Mouse (Mus musculus) limb, embryonic 13.5 days (tissue): ENCODE measurements around the gene Abcc4. TPM values are rescaled to one million over a fixed set of nuclear protein-coding genes. Genes with fewer than 3 reads are reported as not detected.
A peak's percentile ranks its signal among the peaks of the same experiment; 100 is the strongest.
"Not testable (repeated sequence)": the region's sequence is repeated elsewhere in the genome, so short reads cannot be mapped to it uniquely, and the experiment has no call there.

Experiments used
- ATAC-seq: fragments of 200-750 bp; cut with Nextera tagmentation; 2 replicates; pipeline ENCODE4 v1.8.0; 2017; ENCODE audit warnings: low read depth, moderate number of reproducible peaks, moderate TSS enrichment; ENCODE audit not compliant: low FRiP score
- H3K27ac ChIP-seq: fragments of 300-500 bp; sonication (generic); 2 replicates; pipeline ENCODE4 v1.5.1; 2015; ENCODE audit warnings: inconsistent platforms, mild to moderate bottlenecking, moderate library complexity
- H3K27me3 ChIP-seq: fragments of 300-500 bp; sonication (generic); 2 replicates; pipeline ENCODE4 v1.6.1; 2015; ENCODE audit warnings: mild to moderate bottlenecking, inconsistent platforms
- H3K36me3 ChIP-seq: fragments of 300-500 bp; sonication (generic); 2 replicates; pipeline ENCODE4 v1.6.1; 2015; ENCODE audit warnings: inconsistent platforms, mild to moderate bottlenecking, moderate library complexity
- H3K4me1 ChIP-seq: fragments of 300-500 bp; sonication (generic); 2 replicates; pipeline ENCODE4 v1.6.1; 2015; ENCODE audit warnings: inconsistent platforms
- H3K4me2 ChIP-seq: fragments of 300-500 bp; sonication (generic); replicated peaks from 2 replicates; pipeline ENCODE4 v1.6.1; 2015; ENCODE audit warnings: inconsistent platforms, mild to moderate bottlenecking, moderate library complexity
- H3K4me3 ChIP-seq: fragments of 300-500 bp; sonication (generic); 2 replicates; pipeline ENCODE4 v1.5.1; 2015; ENCODE audit warnings: moderate library complexity, mild to moderate bottlenecking, inconsistent platforms
- H3K9ac ChIP-seq: fragments of 300-500 bp; sonication (generic); 2 replicates; pipeline ENCODE4 v1.6.1; 2015; ENCODE audit warnings: mild to moderate bottlenecking, inconsistent platforms
- H3K9me3 ChIP-seq: fragments of 300-500 bp; sonication (generic); 2 replicates; pipeline ENCODE4 v1.6.1; 2016; ENCODE audit warnings: inconsistent platforms
- WGBS: fragments of 180-500 bp; shearing (Covaris S2); methylation state at CpG from one replicate; pipeline ENCODE4 v1.1.7; 2015; 5-methylcytosine and 5-hydroxymethylcytosine counted together
- polyA plus RNA-seq: library from polyadenylated mRNA; unstranded; fragments of >200 nt; fragmentation: Nextera tagmentation; extraction: Ambion mirVana; gene quantifications from 2 replicates; pipeline ENCODE4 v1.2.1, GENCODE M21; 2015

Abcc4 gene
- polyA plus RNA-seq, 1 experiment from 2014 or later: 1.4 TPM

DNA sequence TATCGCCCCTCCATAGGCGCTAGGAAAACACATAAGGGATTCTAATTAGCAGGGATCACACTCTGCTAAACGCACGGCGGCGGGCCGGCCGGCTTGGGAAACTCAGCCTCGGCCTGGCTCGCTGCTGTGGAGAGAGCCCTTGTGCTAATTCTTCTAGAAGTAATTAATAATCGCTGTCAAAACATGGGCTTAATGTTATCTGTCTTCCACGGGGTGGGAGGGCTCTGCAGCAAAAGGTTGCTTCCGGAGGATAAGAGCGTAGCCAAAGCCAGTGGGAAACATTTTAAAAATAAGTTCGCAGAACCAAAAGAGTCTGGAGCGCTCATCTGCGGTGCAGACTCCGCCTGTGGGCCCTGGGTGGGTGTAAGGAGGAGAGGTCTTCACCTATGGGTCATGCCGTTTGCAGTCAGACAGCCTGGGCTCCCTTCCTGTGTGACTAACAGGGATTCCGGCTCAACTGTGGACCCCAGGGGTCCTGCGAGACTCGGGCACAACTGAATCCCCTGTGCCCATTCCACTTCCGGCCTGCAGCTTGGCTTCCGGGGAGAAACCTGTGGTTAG, 154.2 kb downstream of the Abcc4 start:
- 18% methylated on average over 24 of the region's 24 CpGs for WGBS
- no peak overlapping the region for H3K27ac ChIP-seq

DNA sequence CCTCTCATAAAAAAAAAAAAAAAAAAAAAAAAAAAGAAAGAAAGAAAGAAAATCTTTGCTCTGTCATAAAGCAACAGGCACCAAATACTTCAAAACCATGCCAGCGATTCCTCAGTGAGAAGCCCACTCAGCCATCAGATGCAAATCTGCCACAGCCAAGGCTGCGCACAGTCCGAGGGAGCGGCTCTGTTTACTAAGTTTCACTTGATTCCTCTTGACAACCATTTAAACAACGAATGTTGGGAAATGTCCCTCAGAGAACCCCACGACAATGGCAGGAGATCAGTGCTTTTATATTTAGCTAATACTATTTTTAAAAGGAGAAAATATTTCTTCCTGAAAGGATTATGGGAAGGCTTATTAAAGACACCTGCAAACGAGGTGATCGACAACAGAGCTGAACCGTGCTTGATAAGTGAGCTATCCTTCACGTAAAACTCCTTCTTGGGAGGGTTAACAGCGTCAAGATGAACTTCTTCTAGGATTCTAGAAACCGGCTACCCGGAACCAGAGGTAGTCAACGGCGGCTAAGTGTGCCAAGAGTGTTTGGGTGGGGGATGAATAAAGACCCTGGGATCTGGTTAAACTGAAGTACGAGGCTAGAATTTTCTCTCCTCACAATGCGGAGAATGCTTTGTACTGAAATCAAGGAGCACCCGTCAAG, 154.8 kb downstream of the Abcc4 start:
- Histone ChIP-seq H3K27me3 (peaks cover 23% of the 10 kb centered on the region), H3K9ac (no peak overlapping the region), H3K27ac (no peak overlapping the region), H3K36me3 (no peaks in the 10 kb centered on the region), H3K9me3 (no peaks in the 10 kb centered on the region), H3K4me1 (peaks cover 12% of the 10 kb centered on the region), H3K4me3 (peak overlapping the region; percentile 31), H3K4me2 (peak overlapping the region; percentile 60)
- ATAC-seq: no peak
- WGBS: 26% methylated on average over 18 of the region's 18 CpGs

More for the DNA sequence above, 154.2 kb downstream of the Abcc4 start:
- peak overlapping the region; percentile 31 for H3K4me3 ChIP-seq
- peaks cover 12% of the 10 kb centered on the region for H3K4me1 ChIP-seq
- peak overlapping the region; percentile 60 for H3K4me2 ChIP-seq
- peak overlapping the region; percentile 39; the same call in 1 of the 2 replicates for H3K9ac ChIP-seq
- no peaks in the 10 kb centered on the region for H3K9me3 ChIP-seq
- no peaks in the 10 kb centered on the region for H3K36me3 ChIP-seq
- ATAC-seq: 0 out of 2 replicates have a peak, but pooled peaks have one; percentile 19
- peaks cover 23% of the 10 kb centered on the region for H3K27me3 ChIP-seq

DNA sequence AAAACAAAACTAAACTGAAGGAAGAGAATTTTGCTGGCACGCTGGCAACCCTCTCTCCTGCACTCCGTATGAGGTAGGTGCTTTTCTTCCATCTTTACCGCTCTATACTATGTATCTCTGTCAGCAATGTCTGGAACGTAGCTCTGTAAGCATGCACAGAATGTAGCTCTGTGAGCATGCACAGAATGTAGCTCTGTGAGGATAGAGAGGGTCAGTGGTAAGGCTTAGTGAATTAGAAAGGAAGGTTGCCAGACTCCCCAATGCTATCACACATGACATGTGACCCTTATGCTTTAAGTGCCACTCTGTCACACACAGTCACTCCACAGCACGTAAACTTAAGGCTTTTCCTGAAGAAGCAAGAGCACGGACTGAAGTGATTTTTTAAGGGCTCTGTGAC, 161.5 kb downstream of the Abcc4 start:
- no peak for ATAC-seq
- WGBS: 83% methylated on average over 6 of the region's 6 CpGs

DNA sequence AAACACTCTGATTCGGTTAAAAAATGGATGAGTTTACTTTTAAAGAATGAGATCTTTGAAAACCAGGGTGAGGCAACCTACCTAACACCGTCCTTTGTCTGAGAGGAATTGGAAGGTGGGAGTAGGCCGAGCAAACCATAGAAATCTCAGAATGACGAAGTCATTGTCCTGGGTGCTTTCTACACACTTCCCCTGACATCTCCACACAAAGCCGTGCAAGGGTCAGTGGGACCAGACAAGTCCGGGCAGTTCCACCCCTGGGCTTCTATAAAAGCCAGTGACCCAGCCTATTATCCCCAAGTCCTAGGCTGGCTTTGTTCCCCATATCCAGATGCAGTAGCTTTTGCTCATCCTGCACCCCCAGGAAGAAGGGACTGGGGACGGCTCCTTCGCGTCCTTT, 163.1 kb downstream of the Abcc4 start:
- ATAC-seq: no peak
- H3K9me3 ChIP-seq: peaks cover 5% of the 10 kb centered on the region; the same call in 1 of the 2 replicates
- 88% methylated on average over 9 of the region's 9 CpGs for WGBS

More for the DNA sequence above, 161.5 kb downstream of the Abcc4 start:
- no peak overlapping the region for H3K27ac ChIP-seq
- H3K36me3 ChIP-seq: no peaks in the 10 kb centered on the region
- peaks cover 5% of the 10 kb centered on the region for H3K4me1 ChIP-seq
- peaks cover 5% of the 10 kb centered on the region; the same call in 1 of the 2 replicates for H3K9me3 ChIP-seq
- no peak overlapping the region for H3K9ac ChIP-seq
- H3K27me3 ChIP-seq: peaks cover 7% of the 10 kb centered on the region
- H3K4me2 ChIP-seq: no peak overlapping the region
- no peak overlapping the region for H3K4me3 ChIP-seq

DNA sequence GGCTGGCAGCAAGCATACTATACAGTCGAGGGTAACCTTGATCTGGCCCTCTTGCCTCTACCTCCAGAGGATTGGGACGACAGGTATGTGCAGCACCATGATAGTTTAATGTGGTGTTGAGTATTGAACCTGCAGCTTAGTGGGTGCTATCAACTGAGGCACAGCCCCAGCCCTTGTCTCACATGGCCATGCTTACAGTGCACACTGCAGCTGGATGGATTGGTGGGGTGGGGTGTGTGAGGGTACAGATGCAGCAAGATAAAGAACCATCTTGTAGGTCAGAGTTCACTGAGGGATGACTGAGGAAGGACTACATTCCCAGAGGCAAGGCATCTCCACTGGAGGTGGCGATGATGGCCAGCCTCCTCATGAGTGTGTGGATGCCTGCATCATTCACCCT, 174.5 kb downstream of the Abcc4 start:
- no peak overlapping the region for H3K4me2 ChIP-seq
- ATAC-seq: no peak
- peaks cover 11% of the 10 kb centered on the region; the same call in 1 of the 2 replicates for H3K27me3 ChIP-seq
- peaks cover 14% of the 10 kb centered on the region for H3K4me1 ChIP-seq
- 74% methylated on average over 3 of the region's 3 CpGs for WGBS
- H3K36me3 ChIP-seq: no peaks in the 10 kb centered on the region
- H3K4me3 ChIP-seq: no peak overlapping the region
- H3K9me3 ChIP-seq: no peaks in the 10 kb centered on the region
- H3K9ac ChIP-seq: no peak overlapping the region
- H3K27ac ChIP-seq: no peak overlapping the region

More for the DNA sequence above, 163.1 kb downstream of the Abcc4 start:
- Histone ChIP-seq H3K4me3 (no peak overlapping the region), H3K9ac (no peak overlapping the region), H3K27ac (no peak overlapping the region), H3K4me1 (peaks cover 5% of the 10 kb centered on the region), H3K27me3 (peaks cover 2% of the 10 kb centered on the region; the same call in 1 of the 2 replicates), H3K4me2 (no peak overlapping the region), H3K36me3 (no peaks in the 10 kb centered on the region)

DNA sequence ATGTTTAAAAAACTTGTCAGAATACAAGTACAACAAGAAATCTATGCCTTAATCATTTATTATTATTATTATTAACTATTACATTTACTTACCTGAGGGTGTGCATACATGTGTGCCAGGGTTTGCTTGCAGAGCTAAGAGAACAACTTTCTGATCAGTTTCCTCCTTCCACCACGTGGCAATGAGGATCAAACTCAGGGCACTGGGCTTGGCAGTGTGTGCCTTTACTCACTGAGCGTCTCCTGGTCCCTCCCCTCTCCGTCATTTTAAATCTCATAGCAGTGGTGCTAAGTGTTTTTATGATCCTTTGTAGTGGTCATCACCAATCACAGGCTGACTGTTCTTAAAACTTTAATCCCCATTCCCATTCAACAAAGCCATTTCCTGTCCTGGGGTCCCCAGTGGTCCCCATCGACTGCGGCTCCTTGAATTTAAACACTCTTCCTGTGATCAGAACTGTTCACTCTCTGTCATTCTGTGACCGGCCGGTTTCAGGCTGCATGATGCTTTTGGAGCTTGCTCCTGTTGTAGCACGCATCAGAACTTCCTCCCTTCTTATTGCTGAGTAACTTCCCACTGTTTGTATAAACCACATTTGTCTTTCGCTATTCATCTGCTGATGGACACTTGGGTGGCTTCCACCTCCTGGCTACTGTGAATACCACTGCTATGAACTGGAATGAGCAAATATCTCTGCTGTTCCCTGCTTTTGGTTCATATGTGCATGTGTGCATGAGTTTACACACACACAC, 191.6 kb downstream of the Abcc4 start:
- Histone ChIP-seq H3K9me3 (no peaks in the 10 kb centered on the region), H3K27me3 (peaks cover 25% of the 10 kb centered on the region), H3K27ac (no peak overlapping the region), H3K36me3 (no peaks in the 10 kb centered on the region), H3K4me3 (no peak overlapping the region), H3K4me2 (no peak overlapping the region), H3K9ac (no peak overlapping the region), H3K4me1 (peaks cover 6% of the 10 kb centered on the region)
- no peak for ATAC-seq
- WGBS: 62% methylated on average over 9 of the region's 9 CpGs

DNA sequence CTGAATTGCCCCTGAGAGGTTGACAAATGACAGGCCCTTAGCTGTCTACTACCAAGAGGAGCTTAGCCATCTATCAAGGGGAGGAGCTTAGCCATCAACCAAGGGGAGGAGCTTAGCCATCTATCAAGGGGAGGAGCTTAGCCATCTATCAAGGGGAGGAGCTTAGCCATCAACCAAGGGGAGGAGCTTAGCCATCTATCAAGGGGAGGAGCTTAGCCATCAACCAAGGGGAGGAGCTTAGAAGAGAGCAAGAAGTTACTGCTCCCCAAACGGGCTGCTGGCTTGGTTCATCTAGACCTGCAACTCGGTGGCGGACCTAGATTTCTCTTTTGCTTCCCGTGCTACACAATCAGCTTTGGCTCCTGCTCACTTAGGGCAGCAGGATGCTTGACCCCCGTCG, 194.3 kb downstream of the Abcc4 start:
- 90% methylated on average over 6 of the region's 6 CpGs for WGBS
- Histone ChIP-seq H3K4me1 (peaks cover 22% of the 10 kb centered on the region), H3K27me3 (peaks cover 24% of the 10 kb centered on the region)
- H3K27ac ChIP-seq, H3K4me3 ChIP-seq, ATAC-seq, H3K4me2 ChIP-seq, H3K9me3 ChIP-seq, H3K9ac ChIP-seq, H3K36me3 ChIP-seq: not testable (repeated sequence)

DNA sequence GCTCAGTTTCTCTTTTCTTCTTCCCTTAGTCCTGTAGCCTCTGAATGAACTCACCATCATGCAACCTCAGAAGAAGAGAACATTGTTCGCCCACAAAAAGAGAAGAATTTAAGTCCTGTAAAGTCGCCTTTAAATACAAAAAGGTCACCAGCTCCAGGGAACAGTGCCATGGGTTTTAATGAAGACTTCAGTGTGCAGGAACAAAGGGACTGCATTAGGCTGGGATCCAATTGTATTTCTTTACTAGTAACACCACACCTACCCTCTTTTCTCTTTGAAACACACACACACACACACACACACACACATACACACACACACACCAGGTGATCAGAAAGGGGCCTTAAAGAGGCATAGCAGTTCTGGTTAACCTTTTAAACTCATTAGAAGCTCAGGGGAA, 195.2 kb downstream of the Abcc4 start:
- H3K27ac ChIP-seq: no peak overlapping the region
- H3K4me2 ChIP-seq: peak overlapping the region; percentile 11; the same call in 1 of the 2 replicates
- no peak for ATAC-seq

DNA sequence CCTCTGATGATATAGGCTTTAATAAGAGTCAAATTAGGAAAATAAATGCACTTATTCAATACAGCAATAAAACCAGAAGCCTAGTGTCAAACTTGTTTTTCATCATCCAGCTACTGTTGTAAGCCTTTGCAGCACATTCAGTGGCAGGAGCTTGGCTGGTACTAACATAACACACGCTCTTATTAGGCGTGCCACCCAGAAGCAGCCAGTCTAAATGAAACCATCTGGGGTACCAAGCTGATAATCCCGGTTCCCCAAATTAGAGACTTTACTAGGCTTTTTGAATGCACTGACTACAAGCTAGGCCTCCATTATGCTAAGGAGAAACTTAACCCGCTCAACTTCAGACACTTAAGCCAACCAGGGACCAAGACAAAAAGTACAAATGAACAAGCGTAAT, 195.8 kb downstream of the Abcc4 start:
- no peak overlapping the region for H3K27ac ChIP-seq
- WGBS: 26% methylated on average over 5 of the region's 5 CpGs
- no peak for ATAC-seq

More for the DNA sequence above, 195.2 kb downstream of the Abcc4 start:
- Histone ChIP-seq H3K9ac (no peak overlapping the region), H3K4me1 (peaks cover 31% of the 10 kb centered on the region), H3K27me3 (peaks cover 20% of the 10 kb centered on the region), H3K4me3 (no peak overlapping the region), H3K9me3 (no peaks in the 10 kb centered on the region), H3K36me3 (no peaks in the 10 kb centered on the region)
- 63% methylated on average over 2 of the region's 2 CpGs for WGBS

DNA sequence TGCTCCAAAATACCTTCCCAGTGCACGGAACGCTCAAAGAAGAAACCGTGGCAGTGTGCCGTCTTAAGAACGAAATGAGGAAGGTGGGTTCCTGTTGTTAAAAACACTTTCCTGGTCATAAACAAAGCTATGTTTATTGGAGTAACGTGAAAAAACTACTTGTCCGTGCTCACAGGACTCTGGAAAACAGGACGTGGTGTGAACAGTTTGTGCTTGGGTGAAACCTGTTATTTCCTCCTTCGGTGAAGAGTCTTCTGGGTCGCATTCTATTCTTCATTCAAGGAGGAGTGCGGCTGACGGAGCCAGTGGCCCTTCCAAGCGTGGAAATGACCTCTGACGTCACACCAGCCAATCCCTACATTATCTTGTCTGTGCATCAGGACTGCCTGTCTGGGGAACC, 198.2 kb downstream of the Abcc4 start:
- Histone ChIP-seq H3K9me3 (no peaks in the 10 kb centered on the region), H3K27ac (no peak overlapping the region), H3K36me3 (no peaks in the 10 kb centered on the region), H3K4me3 (no peak overlapping the region), H3K9ac (no peak overlapping the region), H3K27me3 (peaks cover 19% of the 10 kb centered on the region), H3K4me1 (peaks cover 33% of the 10 kb centered on the region), H3K4me2 (peak overlapping the region; percentile 11; the same call in 1 of the 2 replicates)
- WGBS: 55% methylated on average over 14 of the region's 14 CpGs
- no peak for ATAC-seq

More for the DNA sequence above, 195.8 kb downstream of the Abcc4 start:
- H3K36me3 ChIP-seq: no peaks in the 10 kb centered on the region
- no peak overlapping the region for H3K9ac ChIP-seq
- no peaks in the 10 kb centered on the region for H3K9me3 ChIP-seq
- H3K4me1 ChIP-seq: peaks cover 33% of the 10 kb centered on the region
- H3K4me2 ChIP-seq: peak overlapping the region; percentile 11; the same call in 1 of the 2 replicates
- no peak overlapping the region for H3K4me3 ChIP-seq
- peaks cover 18% of the 10 kb centered on the region for H3K27me3 ChIP-seq

DNA sequence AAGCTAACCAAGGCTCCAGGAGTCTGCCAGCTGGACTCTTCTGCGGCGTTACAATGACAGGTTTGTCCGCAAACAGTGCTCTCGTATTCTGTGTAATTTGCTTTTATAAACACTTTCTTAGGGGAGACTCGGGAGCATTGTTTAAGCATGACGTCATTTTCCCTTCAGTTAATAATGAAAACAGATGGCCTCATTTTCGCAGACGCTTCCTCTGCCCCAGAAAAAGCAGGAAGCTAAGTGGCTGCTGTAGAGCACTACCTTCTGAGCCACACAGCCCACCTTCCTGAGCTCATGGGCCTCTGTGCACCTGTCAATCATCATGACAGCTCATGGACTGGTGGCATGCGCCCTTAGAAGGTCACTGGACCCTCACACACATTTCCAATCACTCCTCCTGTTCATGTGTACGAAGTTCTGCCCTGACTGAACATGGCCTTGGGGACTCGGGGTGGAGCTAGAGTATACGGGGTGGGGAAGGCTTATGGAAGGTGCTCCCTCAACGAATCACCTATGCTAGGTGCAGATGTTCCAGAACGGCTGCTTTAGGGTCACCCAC, 199.3 kb downstream of the Abcc4 start:
- Histone ChIP-seq H3K4me1 (peaks cover 33% of the 10 kb centered on the region), H3K27me3 (peaks cover 19% of the 10 kb centered on the region), H3K27ac (no peak overlapping the region), H3K36me3 (no peaks in the 10 kb centered on the region), H3K9ac (no peak overlapping the region), H3K9me3 (no peaks in the 10 kb centered on the region), H3K4me3 (no peak overlapping the region), H3K4me2 (peak overlapping the region; percentile 53)
- peak; percentile 73 for ATAC-seq
- WGBS: 32% methylated on average over 14 of the region's 14 CpGs

DNA sequence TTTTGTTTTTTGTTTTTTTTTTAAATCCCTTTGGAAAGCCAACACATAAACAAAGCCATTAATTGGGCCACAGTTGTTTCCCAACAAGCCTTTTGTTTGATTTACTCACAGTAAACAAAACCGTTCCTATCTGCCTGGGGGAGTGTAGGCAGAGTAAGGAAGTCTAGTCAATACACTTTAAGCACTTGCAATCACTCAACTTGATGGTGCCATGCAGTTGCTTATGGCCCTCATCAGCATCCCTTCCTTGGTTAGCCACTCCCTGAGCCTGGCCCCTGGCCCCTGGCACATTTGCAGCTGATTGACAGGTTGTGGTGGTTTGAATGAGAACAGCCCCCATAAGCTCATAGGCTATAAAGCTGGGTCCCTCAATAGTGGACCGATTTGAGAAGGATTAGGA, 209.3 kb downstream of the Abcc4 start:
- no peak for ATAC-seq
- H3K36me3 ChIP-seq: no peaks in the 10 kb centered on the region
- peaks cover 6% of the 10 kb centered on the region; the same call in 1 of the 2 replicates for H3K9me3 ChIP-seq
- H3K27ac ChIP-seq: no peak overlapping the region
- no peak overlapping the region for H3K9ac ChIP-seq
- H3K4me2 ChIP-seq: no peak overlapping the region
- H3K4me1 ChIP-seq: no peaks in the 10 kb centered on the region
- WGBS: 61% methylated on average over 2 of the region's 2 CpGs
- no peaks in the 10 kb centered on the region for H3K27me3 ChIP-seq
- H3K4me3 ChIP-seq: no peak overlapping the region
